Mouse (Mus musculus) spleen, adult 2 months (tissue): ENCODE measurements around the gene Dhx33. TPM values are rescaled to one million over a fixed set of nuclear protein-coding genes. Genes with fewer than 3 reads are reported as not detected.

ENCODE experiments used
- DNase-seq, 2 experiments: peaks; one replicate each; pipeline versions ENCODE4 v3.0.0 to v3.0.0-alpha.2; 2012 to 2021; ENCODE audit warnings: low spot score in 2 of 2, low read depth in 1 of 2
- H3K27ac ChIP-seq: fragments of 200-500 bp; 2 replicates; pipeline ENCODE4 v1.5.1; 2012; ENCODE audit warnings: low read length, inconsistent platforms; ENCODE audit not compliant: insufficient read depth
- H3K27me3 ChIP-seq: fragments of 200-500 bp; 2 replicates; pipeline ENCODE4 v1.6.1; 2012; ENCODE audit warnings: mild to moderate bottlenecking, moderate library complexity, low read length, inconsistent platforms; ENCODE audit not compliant: control insufficient read depth, insufficient read depth
- H3K36me3 ChIP-seq: fragments of 200-500 bp; 2 replicates; pipeline ENCODE4 v1.6.1; 2012; ENCODE audit warnings: mild to moderate bottlenecking, low read length, inconsistent platforms; ENCODE audit not compliant: control insufficient read depth, insufficient read depth
- H3K4me1 ChIP-seq: fragments of 200-500 bp; 2 replicates; pipeline ENCODE4 v1.6.1; 2011; ENCODE audit warnings: inconsistent platforms; ENCODE audit not compliant: control insufficient read depth, insufficient read depth, insufficient read length
- H3K4me3 ChIP-seq: fragments of 200-500 bp; 2 replicates; pipeline ENCODE4 v1.5.1; 2011; ENCODE audit warnings: mild to moderate bottlenecking, inconsistent platforms; ENCODE audit not compliant: insufficient read depth, insufficient read length; ENCODE audit errors: extremely low read depth
- CTCF ChIP-seq: fragments of 200-500 bp; IDR thresholded peaks from 2 replicates; pipeline ENCODE4 v1.5.1; 2011; ENCODE audit warnings: mild to moderate bottlenecking, inconsistent platforms; ENCODE audit not compliant: insufficient read depth, insufficient read length, insufficient replicate concordance; ENCODE audit errors: extremely low read depth
- POLR2A ChIP-seq: fragments of 200-500 bp; IDR thresholded peaks from 2 replicates; pipeline ENCODE4 v1.6.1; 2011; ENCODE audit warnings: low read depth, low read length, inconsistent platforms
- WGBS: fragments of 180-500 bp; shearing (Covaris S2); methylation state at CpG from one replicate; pipeline ENCODE4 v1.1.7; 2018; 5-methylcytosine and 5-hydroxymethylcytosine counted together
- polyA plus RNA-seq: library from polyadenylated mRNA; depleted of rRNA; stranded (reverse); fragments of >200 nt; gene quantifications from 2 replicates; pipeline ENCODE4 v1.2.3, GENCODE M21; 2012

Dhx33 gene
- polyA plus RNA-seq, 1 experiment = 24.6 TPM

DNA sequence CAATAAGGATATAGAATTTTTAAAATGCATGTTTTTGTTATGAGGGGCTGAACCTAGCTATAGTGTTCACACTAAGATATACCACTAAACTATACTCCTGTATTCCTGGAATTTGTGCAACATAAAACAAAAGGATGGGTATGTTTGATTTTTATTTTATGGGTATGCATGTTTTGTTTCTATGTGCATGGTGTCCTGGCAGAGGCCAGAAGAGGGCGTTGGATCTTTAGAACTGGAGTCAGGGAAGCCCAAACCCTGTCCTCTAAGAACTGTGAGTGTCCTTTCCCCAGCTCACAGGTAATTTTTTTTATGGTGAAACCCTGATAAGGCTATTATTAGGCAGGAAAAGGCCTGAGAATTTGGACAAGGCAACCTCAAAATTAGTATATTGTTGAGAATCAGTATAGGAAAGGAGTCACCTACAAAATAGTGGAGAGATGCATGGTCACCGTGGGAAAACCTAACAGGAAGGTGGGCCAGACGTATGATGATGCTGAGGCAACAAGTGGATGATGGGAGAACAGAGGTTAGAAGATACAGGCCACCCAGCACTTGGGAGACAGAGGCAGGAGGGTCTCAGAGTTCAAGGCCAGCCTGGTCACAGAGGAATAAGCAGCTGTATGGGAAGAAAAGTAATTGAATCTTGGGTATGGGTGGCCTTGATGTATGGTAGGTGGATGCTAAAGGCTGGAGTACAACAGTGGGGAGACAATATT lies 25.3 kb upstream of the Dhx33 start:
- no peaks in the 10 kb centered on the region for H3K4me1 ChIP-seq
- peaks cover 15% of the 10 kb centered on the region for H3K36me3 ChIP-seq
- 83% methylated on average over 3 of the region's 3 CpGs for WGBS
- no peak overlapping the region for H3K4me3 ChIP-seq
- no peak for DNase-seq
- no peak overlapping the region for H3K27ac ChIP-seq
- H3K27me3 ChIP-seq = 0 out of 2 replicates have a peak, but pooled peaks cover 2% of the 10 kb centered on the region
- no peak for TF ChIP-seq POLR2A
- no peak for TF ChIP-seq CTCF

DNA sequence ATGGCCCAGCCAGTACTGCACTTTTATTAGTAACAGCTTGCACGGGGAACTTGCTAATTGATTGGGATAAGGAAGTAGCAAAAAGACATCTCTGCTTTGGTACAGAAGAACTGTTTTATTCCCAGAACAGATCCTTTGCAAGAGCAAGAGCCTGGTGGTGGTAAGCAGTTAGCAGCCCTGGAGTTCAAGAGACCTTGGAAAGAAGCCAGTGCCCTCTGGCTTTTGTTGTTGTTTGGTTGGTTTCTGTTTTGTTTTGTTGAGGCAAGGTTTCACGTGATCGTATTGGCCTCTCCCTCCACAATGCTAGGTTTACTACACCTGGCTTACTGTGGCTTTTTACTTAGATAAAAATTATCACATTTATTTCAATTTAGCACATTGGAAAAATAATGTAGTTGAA lies 24.0 kb upstream of the Dhx33 start:
- no peak for DNase-seq
- TF ChIP-seq POLR2A = no peak
- TF ChIP-seq CTCF = no peak
- Histone ChIP-seq H3K36me3 (peaks cover 18% of the 10 kb centered on the region), H3K27ac (no peak overlapping the region), H3K27me3 (no peaks in the 10 kb centered on the region), H3K4me3 (no peak overlapping the region), H3K4me1 (no peaks in the 10 kb centered on the region)
- WGBS = 74% methylated on average over 3 of the region's 3 CpGs

DNA sequence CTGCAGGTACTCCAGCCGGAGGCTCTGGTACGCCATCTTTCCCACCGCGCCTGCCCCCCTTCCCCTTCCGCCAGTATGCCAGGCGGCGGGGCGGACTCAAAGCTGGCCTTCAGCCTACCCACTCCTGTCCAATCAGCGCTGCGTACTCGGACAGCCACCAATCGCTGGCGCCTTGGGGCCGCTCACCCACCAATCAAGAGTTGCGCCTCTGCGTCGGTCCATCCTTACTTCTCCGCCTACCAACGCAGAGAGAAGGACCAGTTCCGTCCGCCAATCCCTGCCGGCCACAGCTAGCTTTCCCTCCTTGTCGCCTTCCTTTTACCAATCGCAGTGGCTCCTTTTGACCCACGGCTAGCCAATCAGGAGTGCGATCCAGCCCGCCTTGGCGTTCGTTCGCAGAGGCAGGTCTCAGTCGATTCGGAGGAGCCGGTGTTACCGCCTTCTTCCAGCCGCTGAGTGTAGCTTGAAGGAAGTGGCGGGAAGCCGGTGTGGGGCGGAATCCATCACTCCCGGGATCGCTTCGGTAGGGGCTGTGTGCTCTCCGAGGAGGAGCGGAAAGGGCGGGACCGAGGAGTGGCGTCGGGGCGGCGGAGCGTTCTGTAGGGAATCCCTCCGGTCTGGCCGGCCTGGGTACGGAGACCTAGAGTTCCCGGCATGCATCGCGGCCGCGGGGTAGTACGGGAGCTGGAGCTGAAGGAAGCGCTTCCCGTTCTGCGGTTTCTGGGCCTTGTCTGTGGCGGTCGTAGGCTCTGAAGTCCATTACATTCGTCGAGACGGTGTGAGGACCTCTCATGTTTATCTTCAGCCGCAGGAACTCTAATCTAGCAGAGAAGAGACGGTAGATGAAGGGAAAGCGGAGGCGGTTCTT lies 15.2 kb upstream of the Dhx33 start, which contains the start of the genes Mis12 and Derl2:
Mis12 (plus strand) TSS at position 411 of the 868 bp plus-strand sequence.
Derl2 (minus strand) TSS at position 641 of the 868 bp plus-strand sequence.
- TF ChIP-seq POLR2A (peak; percentile 81), CTCF (no peak)
- peak; percentile 98 for DNase-seq
- H3K36me3 ChIP-seq = peaks cover 2% of the 10 kb centered on the region; the same call in 1 of the 2 replicates
- WGBS = under 1% methylated on average over 71 of the region's 71 CpGs
- H3K27me3 ChIP-seq = no peaks in the 10 kb centered on the region
- H3K4me1 ChIP-seq = peaks cover 7% of the 10 kb centered on the region
- H3K27ac ChIP-seq = peak within 1 kb of the TSS; percentile 86
- peak within 1 kb of the TSS; percentile 89 for H3K4me3 ChIP-seq

DNA sequence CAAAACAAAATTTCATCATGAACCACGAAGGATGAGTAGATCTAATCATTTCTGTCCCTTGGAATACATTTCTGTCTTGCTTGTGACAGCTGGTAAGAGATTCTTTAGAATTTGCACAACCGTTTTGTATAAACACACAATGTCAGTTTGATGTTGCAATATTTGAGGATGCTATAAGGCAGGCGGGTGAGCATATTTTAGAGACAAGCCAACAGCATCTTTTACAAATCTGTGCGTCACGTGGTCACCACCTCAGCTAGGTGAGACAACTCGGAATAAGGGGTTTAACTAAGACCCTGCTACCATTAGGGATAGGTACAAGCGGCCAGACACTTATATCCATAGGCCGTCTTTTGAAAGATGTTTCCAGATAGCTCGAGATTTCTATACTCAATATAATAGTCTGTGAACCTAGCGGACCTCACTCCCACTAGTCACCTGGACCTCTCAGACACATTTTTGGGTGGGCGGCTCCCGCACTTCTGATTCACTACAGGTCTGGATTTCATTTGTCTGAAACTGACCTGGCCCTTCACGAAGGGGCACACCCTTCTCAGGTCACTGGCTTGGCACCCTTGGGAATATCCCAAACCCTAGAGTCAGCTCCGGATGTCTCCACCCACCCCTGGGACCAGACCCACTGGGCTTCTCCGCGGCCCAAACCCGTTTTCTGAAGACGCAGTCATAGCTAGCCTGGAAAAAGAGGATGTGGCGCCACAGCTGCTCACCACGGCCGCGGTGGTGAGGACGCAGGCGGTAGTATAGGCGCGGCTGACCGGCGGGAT lies 14.4 kb upstream of the Dhx33 start:
- Histone ChIP-seq H3K4me3 (peak overlapping the region; percentile 89), H3K4me1 (peaks cover 7% of the 10 kb centered on the region), H3K27ac (peak overlapping the region; percentile 86), H3K27me3 (no peaks in the 10 kb centered on the region), H3K36me3 (peaks cover 4% of the 10 kb centered on the region; the same call in 1 of the 2 replicates)
- TF ChIP-seq POLR2A = no peak; the same call in 1 of the 2 replicates
- WGBS = 6% methylated on average over 28 of the region's 28 CpGs
- no peak for DNase-seq

DNA sequence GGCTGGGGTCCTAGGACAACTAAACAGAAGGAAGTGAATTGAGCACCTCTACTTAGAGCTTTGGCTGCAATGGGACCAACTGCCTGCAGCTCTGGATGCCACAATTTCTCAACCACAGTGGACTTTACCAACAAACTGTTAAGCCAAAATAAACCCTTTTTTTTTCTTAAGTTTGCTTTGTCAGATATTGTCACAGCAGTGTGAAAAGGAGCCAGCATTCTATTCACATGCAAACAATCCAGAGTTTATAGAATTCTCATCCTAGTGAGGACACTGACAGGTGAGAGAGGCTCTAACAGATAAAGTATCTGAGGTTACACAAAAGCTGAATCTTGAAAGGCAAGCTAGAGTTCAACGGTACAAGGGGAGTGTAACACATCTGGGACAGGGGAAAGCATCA lies 12.8 kb upstream of the Dhx33 start:
- no peak overlapping the region for H3K27ac ChIP-seq
- H3K27me3 ChIP-seq = no peaks in the 10 kb centered on the region
- TF ChIP-seq CTCF (no peak), POLR2A (no peak)
- peaks cover 11% of the 10 kb centered on the region for H3K36me3 ChIP-seq
- no peak for DNase-seq
- 96% methylated on average over 1 of the region's 1 CpGs for WGBS
- peaks cover 5% of the 10 kb centered on the region; the same call in 1 of the 2 replicates for H3K4me1 ChIP-seq
- H3K4me3 ChIP-seq = no peak overlapping the region

DNA sequence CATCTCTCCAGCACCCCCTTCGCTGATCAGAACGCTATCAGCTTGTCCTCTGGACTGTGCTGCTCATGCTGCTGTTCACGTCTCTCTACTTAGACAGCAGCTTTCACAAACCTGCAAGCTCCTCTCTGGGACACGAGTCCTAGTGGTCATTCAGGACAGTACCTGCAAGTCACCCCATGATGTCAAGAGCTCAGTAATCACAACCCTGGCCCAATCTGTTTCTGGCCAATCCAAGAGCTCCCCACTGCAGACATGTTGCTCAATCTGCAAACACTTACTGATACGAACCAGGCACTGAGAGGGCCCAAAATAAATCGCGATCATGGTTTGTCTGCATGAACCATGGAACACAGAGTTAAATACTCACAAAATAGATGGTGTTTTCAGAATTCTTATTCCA lies 8.5 kb upstream of the Dhx33 start:
- peaks cover 27% of the 10 kb centered on the region for H3K36me3 ChIP-seq
- H3K4me3 ChIP-seq = no peak overlapping the region
- no peak for DNase-seq
- no peaks in the 10 kb centered on the region for H3K27me3 ChIP-seq
- 94% methylated on average over 7 of the region's 7 CpGs for WGBS
- TF ChIP-seq POLR2A (no peak), CTCF (no peak)
- H3K4me1 ChIP-seq = no peaks in the 10 kb centered on the region
- no peak overlapping the region for H3K27ac ChIP-seq
